Mouse (Mus musculus): Measurements from ENCODE around the gene Gal3st2.

DNA sequence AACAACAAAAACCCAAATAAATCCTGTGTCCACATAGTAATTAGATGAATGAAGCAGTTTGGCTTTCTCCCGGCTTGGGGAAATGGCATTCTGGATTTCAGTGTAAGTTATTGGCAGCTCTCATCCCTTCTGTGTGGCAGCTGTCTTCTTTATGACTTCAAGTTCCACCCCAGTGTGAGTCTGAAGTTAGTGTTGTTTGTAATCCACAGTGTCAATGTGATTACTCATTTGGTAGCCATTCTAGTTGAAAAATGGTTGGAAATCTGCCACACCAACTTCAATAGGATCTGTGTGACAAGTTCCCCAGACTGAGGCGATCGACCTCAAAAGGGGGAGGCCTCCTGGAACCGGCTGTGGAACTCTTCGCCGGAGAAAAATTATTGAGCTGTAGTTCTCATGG is 3.7 kb upstream of the Gal3st2 start:
- no peak for TF ChIP-seq POLR2A (IDR thresholded peaks at IDR 0.05; ENCODE audit: control insufficient read depth in 1 of 2, insufficient read depth in 1 of 2, low read depth in 1 of 2, low read length in 2 of 2, poor library complexity in 1 of 2)
- no peak for TF ChIP-seq HCFC1 (IDR thresholded peaks at IDR 0.05; ENCODE audit: low read depth, low read length)
- no peak for TF ChIP-seq RCOR1 (IDR thresholded peaks at IDR 0.05; ENCODE audit: low read depth, low read length)
- TF ChIP-seq CTCF (IDR thresholded peaks at IDR 0.05 in 2 of 3, conservative IDR thresholded peaks at IDR 0.05 in 1 of 3; ENCODE audit: control insufficient read depth in 1 of 3, insufficient read depth in 1 of 3, low read depth in 2 of 3, low read length in 3 of 3, poor library complexity in 1 of 3, severe bottlenecking in 1 of 3), result no peak
- no peak for TF ChIP-seq EP300 (IDR thresholded peaks at IDR 0.05; ENCODE audit: low read depth in 1 of 2, low read length in 2 of 2)
- TF ChIP-seq TBP (IDR thresholded peaks at IDR 0.05; ENCODE audit: low read depth, low read length), result no peak
- no peak for TF ChIP-seq MAZ (IDR thresholded peaks at IDR 0.05; ENCODE audit: low read depth, low read length)
- no peak for TF ChIP-seq UBTF (IDR thresholded peaks at IDR 0.05; ENCODE audit: borderline replicate concordance, insufficient read depth, low read depth, low read length)
